Mouse (Mus musculus) olfactory bulb, adult 2 months (tissue): Measurements from ENCODE around the gene Wscd1. TPM values are rescaled to one million over a fixed set of nuclear protein-coding genes. Genes with fewer than 3 reads are reported as not detected.

ENCODE experiments used
- H3K27ac ChIP-seq: fragments of 200-500 bp; 2 replicates; pipeline ENCODE4 v1.5.1; 2012; ENCODE audit warnings: low read depth, low read length; ENCODE audit not compliant: insufficient read depth
- H3K4me1 ChIP-seq: fragments of 200-500 bp; 2 replicates; pipeline ENCODE4 v1.6.1; 2012; ENCODE audit warnings: low read length; ENCODE audit not compliant: control insufficient read depth, insufficient read depth
- H3K4me3 ChIP-seq: fragments of 200-500 bp; 2 replicates; pipeline ENCODE4 v1.5.1; 2012; ENCODE audit warnings: mild to moderate bottlenecking, low read depth, low read length, moderate library complexity; ENCODE audit not compliant: insufficient read depth
- CTCF ChIP-seq: fragments of 200-500 bp; IDR thresholded peaks from 2 replicates; pipeline ENCODE4 v1.5.1; 2012; ENCODE audit warnings: low read depth, mild to moderate bottlenecking, low read length, moderate library complexity; ENCODE audit not compliant: insufficient read depth
- POLR2A ChIP-seq: fragments of 200-500 bp; IDR thresholded peaks from 2 replicates; pipeline ENCODE4 v1.6.1; 2012; ENCODE audit warnings: mild to moderate bottlenecking, low read depth, low read length, moderate library complexity; ENCODE audit not compliant: insufficient read depth
- WGBS: fragments of 180-500 bp; shearing (Covaris S2); methylation state at CpG from one replicate; pipeline ENCODE4 v1.1.7; 2018; 5-methylcytosine and 5-hydroxymethylcytosine counted together
- polyA plus RNA-seq: library from polyadenylated mRNA; stranded (reverse); fragments of >200 nt; gene quantifications from 2 replicates; pipeline ENCODE4 v1.2.4, GENCODE M21; 2012; ENCODE audit warnings: low replicate concordance; ENCODE audit not compliant: missing spikeins, insufficient read depth, insufficient read length

The Wscd1 gene
- polyA plus RNA-seq, 1 experiment = not detected

DNA sequence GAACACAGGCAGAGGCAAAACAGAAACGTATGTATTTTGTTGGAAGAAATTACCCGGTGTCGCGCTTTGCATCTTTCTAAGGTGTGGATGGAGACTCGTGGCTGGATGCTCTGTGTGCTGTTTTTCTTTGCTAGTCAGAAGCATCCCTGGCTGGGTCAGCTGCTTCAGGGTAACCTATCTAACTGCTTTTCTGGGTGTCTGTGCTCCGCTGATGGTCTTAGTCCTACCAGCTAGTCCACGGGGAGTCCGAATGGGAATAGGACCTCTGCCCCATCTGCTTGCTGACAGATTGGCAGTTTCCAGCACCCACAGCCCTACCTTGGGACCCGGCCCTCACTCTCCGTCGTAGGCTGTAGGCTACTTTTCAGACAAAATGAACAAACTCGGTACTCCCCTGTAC is 2.0 kb downstream of the Wscd1 start:
- H3K27ac ChIP-seq = 0 out of 2 replicates have a peak overlapping the region, but pooled peaks have one; percentile 6
- WGBS = 12% methylated on average over 12 of the region's 12 CpGs
- peaks cover 8% of the 10 kb centered on the region for H3K4me1 ChIP-seq
- TF ChIP-seq POLR2A = no peak
- TF ChIP-seq CTCF = no peak
- peak overlapping the region; percentile 63 for H3K4me3 ChIP-seq

- 66% methylated on average over 3 of the region's 3 CpGs for WGBS
- Histone ChIP-seq H3K4me3 (peak overlapping the region; percentile 25; the same call in 1 of the 2 replicates), H3K4me1 (peaks cover 8% of the 10 kb centered on the region), H3K27ac (no peak overlapping the region)
- TF ChIP-seq POLR2A (no peak), CTCF (no peak)
Measured at GRCm38 (mm10) chr11:71752626-71753025, 2.9 kb downstream of the Wscd1 start.

DNA sequence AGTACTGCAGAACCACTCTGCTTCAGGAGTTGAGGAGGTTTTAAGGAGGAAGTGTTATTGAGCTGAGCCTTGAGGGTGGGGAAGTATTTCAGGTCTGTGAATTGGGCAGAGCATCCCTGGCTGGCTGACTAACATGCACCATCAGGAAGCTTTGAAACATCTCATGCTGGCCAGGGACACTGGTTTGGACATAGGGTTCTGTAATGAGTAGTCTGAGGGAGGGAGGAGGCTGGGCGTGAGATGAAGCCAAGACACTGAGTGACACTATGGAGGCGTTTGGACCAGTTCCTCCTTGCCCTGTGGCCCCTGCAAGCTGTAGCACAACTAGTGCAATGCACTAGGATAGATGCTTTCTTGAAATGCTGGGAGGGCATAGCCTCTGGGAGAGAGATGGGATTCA is 5.4 kb downstream of the Wscd1 start:
- Histone ChIP-seq H3K4me1 (peaks cover 18% of the 10 kb centered on the region), H3K4me3 (no peak overlapping the region), H3K27ac (peak overlapping the region; percentile 12; the same call in 1 of the 2 replicates)
- WGBS = 54% methylated on average over 2 of the region's 2 CpGs
- TF ChIP-seq POLR2A (no peak), CTCF (no peak)

DNA sequence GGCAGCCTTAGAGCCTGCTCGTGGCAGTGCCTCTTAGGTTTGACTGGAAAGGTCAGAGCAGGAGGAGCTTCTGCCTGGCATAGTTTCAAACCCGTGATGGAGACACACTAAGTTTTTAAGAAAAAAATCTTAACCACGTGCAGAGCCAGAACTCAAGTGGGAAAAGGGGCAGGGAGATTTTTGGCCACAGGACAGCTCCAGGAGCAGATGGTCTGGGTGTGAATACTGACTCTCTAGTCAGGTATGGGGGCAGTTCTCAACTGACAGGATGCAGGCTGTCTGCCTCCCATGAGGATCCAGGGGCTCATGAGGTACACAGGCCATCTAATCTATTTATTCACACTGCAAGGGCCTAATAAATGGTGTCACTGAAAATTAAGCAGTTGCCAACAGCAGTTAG is 6.6 kb downstream of the Wscd1 start:
- Histone ChIP-seq H3K27ac (no peak overlapping the region), H3K4me3 (no peak overlapping the region), H3K4me1 (peaks cover 17% of the 10 kb centered on the region)
- 67% methylated on average over 3 of the region's 3 CpGs for WGBS
- no peak for TF ChIP-seq POLR2A
- no peak for TF ChIP-seq CTCF

GRCm38 (mm10) chr11:71758211-71759110 is 8.7 kb downstream of the Wscd1 start:
- H3K4me3 ChIP-seq = no peak overlapping the region
- 50% methylated on average over 21 of the region's 21 CpGs for WGBS

DNA sequence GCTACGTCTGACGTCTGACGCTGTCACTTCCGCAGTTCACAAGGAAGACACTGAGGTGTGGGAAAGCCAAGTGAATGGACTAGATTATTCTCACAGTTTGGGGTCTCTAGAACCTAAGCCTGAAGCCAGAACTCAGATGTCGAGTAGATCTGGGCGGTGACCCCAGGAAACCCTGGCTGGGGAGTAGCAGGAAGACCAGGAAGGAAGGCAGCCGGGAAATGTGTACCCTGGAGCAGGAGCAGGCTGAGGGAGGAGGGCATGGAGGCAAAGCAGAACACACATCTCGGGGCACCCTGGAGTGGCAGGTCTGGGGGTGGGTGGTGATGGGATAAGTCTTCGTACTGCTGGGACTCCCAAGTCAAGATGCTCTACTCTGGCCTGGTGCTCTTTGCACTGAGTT is 11.3 kb downstream of the Wscd1 start:
- 0 out of 2 replicates have a peak overlapping the region, but pooled peaks have one; percentile 12 for H3K27ac ChIP-seq
- WGBS = 82% methylated on average over 9 of the region's 9 CpGs
- H3K4me1 ChIP-seq = peaks cover 23% of the 10 kb centered on the region
- H3K4me3 ChIP-seq = no peak overlapping the region
- TF ChIP-seq POLR2A (no peak), CTCF (no peak)

More at GRCm38 (mm10) chr11:71758211-71759110, 8.7 kb downstream of the Wscd1 start:
- peak overlapping the region; percentile 49 for H3K27ac ChIP-seq
- H3K4me1 ChIP-seq = peaks cover 20% of the 10 kb centered on the region
- TF ChIP-seq POLR2A (no peak), CTCF (no peak)

DNA sequence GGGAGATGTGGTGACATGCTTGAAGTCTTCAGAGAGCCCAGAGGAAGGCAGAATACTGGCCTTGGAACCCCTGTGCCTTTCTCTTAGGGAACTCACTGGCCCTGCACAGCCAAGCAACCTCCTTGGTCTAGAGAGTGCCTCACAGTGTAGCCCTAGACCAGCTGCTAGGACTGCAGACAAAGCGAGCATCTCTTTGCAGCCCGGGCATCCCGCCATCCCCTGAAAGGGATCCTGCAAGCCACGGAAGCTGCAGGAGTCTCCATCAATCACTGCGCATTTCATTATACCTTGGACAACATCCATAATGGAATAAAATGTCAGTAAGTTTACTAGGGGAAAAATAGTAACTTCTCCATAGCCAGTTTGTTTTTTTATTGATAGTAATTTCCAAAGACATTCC is 13.4 kb downstream of the Wscd1 start:
- WGBS = 68% methylated on average over 5 of the region's 5 CpGs
- Histone ChIP-seq H3K27ac (no peak overlapping the region; the same call in 1 of the 2 replicates), H3K4me3 (no peak overlapping the region), H3K4me1 (peaks cover 21% of the 10 kb centered on the region)
- TF ChIP-seq CTCF = no peak
- TF ChIP-seq POLR2A = no peak

DNA sequence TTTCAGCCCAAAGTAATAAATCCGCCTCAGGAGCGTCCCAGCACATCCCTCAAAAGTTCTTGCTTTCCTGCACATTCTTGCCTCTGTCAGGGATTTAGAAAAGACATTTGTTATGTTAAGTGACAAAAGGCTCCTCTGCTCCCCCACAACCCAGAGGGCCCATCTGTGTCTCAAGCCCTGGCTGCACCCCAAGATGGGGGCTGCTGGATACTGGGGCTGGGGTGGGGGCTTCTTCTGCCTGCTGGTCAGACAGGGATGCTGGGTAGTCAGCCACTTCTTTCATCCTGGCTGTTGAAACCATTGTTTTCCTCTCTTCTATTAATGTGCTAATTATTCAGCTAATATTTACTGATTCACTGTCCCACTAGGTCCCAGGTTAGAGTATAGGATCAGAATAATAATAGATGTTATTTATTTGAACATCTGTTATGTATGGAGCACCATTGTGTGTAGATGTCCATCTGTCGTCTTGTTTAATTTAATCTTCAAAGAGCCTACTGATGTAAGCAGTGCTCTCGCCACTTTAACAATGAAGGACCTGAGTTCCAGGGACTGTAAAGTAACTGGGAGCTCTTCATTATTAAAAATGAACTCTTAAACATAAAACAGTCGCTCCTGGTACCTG is 14.0 kb downstream of the Wscd1 start:
- H3K4me3 ChIP-seq = no peak overlapping the region
- TF ChIP-seq POLR2A = no peak
- no peak for TF ChIP-seq CTCF
- WGBS = 75% methylated on average over 5 of the region's 5 CpGs
- no peak overlapping the region for H3K27ac ChIP-seq
- H3K4me1 ChIP-seq = peaks cover 15% of the 10 kb centered on the region

GRCm38 (mm10) chr11:71764743-71765142 is 15.0 kb downstream of the Wscd1 start:
- peaks cover 14% of the 10 kb centered on the region for H3K4me1 ChIP-seq
- no peak overlapping the region for H3K27ac ChIP-seq
- 81% methylated on average over 2 of the region's 2 CpGs for WGBS
- H3K4me3 ChIP-seq = no peak overlapping the region
- TF ChIP-seq POLR2A (no peak), CTCF (no peak)
